Mouse (Mus musculus): ENCODE measurements around the gene Gm20605. TPM values are rescaled to one million over a fixed set of nuclear protein-coding genes. Genes with fewer than 3 reads are reported as not detected.

The Gm20605 gene
- polyA plus RNA-seq (2015; fragmentation: Nextera tagmentation; extraction: Ambion mirVana), result 9.4 and 9.6 TPM in 2 replicates

DNA sequence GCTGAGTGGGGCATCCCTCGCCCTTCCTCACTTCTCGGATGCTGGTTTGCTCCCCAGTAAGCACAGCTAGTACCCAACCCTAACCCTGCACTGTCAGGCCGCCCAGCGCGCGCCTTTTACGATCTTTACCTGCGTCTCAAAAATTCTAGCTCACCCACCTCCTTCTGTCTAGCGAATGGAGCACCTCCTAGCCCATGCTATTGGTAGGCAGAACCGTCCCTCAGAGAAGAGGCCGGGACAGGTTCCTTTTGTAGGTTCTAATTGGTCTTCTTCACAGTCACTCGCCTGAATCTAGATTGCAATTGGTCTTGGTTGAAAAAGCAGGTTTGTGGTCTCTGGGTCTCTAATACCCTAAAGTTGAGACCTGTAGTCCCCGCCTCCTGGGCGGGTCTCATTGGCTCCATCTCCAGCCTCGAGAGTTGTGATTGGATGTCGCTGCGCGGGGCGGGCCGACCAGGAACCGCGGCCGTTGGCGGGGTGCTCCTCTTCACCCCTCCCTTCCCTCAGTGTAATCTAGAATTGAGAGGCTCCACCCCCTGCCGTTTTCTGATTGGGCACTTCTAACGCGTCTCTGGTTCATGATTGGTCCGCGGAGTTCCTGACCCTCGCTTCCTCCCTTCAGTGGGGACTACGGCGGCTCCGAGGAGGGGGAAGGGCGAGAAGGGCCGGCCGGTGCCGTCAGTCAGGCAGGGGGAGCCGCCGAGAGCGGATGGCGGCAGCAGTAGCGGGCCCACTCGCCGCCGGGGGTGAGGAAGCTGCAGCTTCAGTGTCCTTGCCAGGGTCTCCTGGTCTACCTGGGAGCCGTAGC, at the start of gene Gm20605, which contains the start of the genes Fbxo24 and Lrch4:
TSS of gene Gm20605 (plus strand) at position 678 of the 808 bp plus-strand sequence.
TSS of gene Fbxo24 (minus strand) at position 505 of the 808 bp plus-strand sequence.
TSS of gene Lrch4 (plus strand) at position 624 of the 808 bp plus-strand sequence.
- Histone ChIP-seq H3K4me3 (peak within 1 kb of the TSS; percentile 83), H3K36me3 (peaks cover 3% of the 10 kb centered on the region), H3K9ac (peak within 1 kb of the TSS; percentile 77), H3K4me2 (peak within 1 kb of the TSS; percentile 78), H3K9me3 (no peaks in the 10 kb centered on the region), H3K27ac (peak within 1 kb of the TSS; percentile 98), H3K27me3 (no peaks in the 10 kb centered on the region), H3K4me1 (peaks cover 44% of the 10 kb centered on the region)
- under 1% methylated on average over 46 of the region's 46 CpGs for WGBS
- peak; percentile 97 for ATAC-seq (ENCODE audit: borderline replicate concordance, extremely low read depth, low FRiP score, low TSS enrichment)

DNA sequence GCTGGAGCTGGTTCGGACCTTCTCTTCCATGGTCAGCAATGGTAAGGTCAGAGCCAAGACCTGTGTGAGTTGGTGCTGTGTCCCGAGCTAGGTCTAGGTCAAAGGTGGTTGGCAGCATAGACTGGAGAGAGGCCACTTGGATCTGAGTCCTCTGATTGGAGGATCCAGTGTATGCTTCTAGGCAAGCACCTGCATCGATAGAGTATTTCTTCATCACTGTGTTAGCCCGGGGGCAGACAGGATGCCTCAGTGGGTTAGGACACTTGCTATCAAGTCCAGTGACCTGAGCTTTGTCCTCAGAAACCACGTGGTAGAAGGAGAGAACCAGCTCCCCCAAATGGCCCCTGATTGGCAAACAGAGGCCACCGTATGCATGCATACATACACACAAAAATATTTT, 48.7 kb upstream of the Gm20605 start:
- WGBS, result 65% methylated on average over 6 of the region's 6 CpGs

DNA sequence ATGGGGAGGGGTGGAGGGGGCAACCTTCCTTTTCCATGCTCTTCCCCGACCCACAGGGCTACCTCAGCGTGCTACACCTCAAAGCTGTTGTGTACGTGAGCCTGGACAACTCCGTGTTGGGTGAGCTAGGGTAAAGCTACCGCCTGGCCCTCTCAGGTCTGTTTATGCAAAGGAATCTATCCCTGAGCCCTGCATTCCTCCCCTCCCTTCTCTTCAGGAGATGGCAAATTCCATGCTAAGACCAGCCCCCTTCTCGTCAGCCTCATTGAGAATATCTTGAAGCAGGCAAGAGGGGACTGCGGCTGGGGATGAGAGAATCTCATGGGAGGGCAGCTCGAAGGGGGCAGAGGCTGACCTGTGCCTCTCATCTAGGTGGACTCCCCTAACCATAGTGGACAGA, 46.3 kb upstream of the Gm20605 start:
- H3K27me3 ChIP-seq, result peaks cover 19% of the 10 kb centered on the region; the same call in 1 of the 2 replicates
- H3K4me1 ChIP-seq, result peaks cover 11% of the 10 kb centered on the region
- WGBS, result 23% methylated on average over 8 of the region's 8 CpGs
- H3K36me3 ChIP-seq, result no peaks in the 10 kb centered on the region
- no peaks in the 10 kb centered on the region for H3K9me3 ChIP-seq
- no peak overlapping the region for H3K9ac ChIP-seq
- H3K4me3 ChIP-seq, result no peak overlapping the region
- H3K4me2 ChIP-seq, result peak overlapping the region; percentile 65; the same call in 1 of the 2 replicates
- ATAC-seq (ENCODE audit: borderline replicate concordance, extremely low read depth, low FRiP score, low TSS enrichment), result no peak
- no peak overlapping the region for H3K27ac ChIP-seq

More for the DNA sequence above, 48.7 kb upstream of the Gm20605 start:
- H3K36me3 ChIP-seq, result no peaks in the 10 kb centered on the region
- H3K9me3 ChIP-seq, result no peaks in the 10 kb centered on the region
- no peak overlapping the region for H3K9ac ChIP-seq
- no peak overlapping the region for H3K4me2 ChIP-seq
- ATAC-seq (ENCODE audit: borderline replicate concordance, extremely low read depth, low FRiP score, low TSS enrichment), result no peak
- no peak overlapping the region for H3K27ac ChIP-seq
- peaks cover 11% of the 10 kb centered on the region for H3K4me1 ChIP-seq
- no peak overlapping the region for H3K4me3 ChIP-seq
- H3K27me3 ChIP-seq, result peaks cover 19% of the 10 kb centered on the region; the same call in 1 of the 2 replicates

DNA sequence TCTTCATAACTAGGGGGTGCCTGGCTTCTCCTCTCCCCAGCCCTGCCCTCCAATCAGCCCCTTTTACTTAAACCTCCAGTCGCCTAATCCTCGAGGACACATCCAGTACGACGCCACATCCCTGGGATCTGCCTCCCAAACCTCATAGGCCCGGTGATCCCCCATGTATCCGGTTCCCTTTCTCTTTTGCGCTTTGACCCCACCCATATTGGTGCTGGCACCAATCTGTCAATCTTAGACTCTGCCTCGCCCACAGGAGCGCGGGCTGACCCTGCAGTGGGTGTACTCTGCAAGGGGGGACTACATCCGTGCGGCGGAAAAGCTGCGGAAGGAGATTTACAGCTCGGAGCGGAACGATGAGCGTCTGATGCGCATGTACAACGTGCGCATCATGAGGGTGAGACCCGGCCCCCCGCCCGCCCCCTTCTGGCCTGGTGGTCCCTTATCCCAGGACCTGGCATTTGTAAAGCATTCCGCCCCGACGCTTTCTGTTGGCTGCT, 45.3 kb upstream of the Gm20605 start:
- 10% methylated on average over 27 of the region's 27 CpGs for WGBS
- H3K4me2 ChIP-seq, result peak overlapping the region; percentile 65
- peaks cover 11% of the 10 kb centered on the region for H3K4me1 ChIP-seq
- no peaks in the 10 kb centered on the region for H3K9me3 ChIP-seq
- H3K27me3 ChIP-seq, result peaks cover 19% of the 10 kb centered on the region; the same call in 1 of the 2 replicates
- H3K27ac ChIP-seq, result no peak overlapping the region
- no peaks in the 10 kb centered on the region for H3K36me3 ChIP-seq
- H3K4me3 ChIP-seq, result peak overlapping the region; percentile 36
- H3K9ac ChIP-seq, result peak overlapping the region; percentile 19; the same call in 1 of the 2 replicates
- peak; percentile 60 for ATAC-seq (ENCODE audit: borderline replicate concordance, extremely low read depth, low FRiP score, low TSS enrichment)

DNA sequence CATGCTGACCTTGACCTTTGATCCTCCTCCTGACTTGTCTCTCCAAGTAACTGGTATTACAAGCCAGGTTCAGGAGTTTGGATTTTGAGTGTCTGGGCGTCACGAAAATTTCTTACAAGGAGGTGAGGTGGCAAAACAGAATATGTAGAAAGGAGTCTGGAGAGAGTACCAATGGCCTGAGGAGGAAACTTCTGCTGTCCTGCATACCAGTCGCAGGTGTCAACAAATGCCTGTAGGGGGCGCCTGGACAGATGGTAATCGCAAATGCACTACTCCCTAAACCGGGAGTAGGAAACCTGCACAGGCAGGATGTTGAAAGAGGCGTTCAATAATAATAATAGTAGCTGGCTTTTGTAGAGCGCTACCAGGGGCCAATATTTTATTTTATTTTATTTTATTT, 44.0 kb upstream of the Gm20605 start:
- peaks cover 19% of the 10 kb centered on the region; the same call in 1 of the 2 replicates for H3K27me3 ChIP-seq
- H3K9ac ChIP-seq, result no peak overlapping the region
- H3K9me3 ChIP-seq, result no peaks in the 10 kb centered on the region
- no peak overlapping the region for H3K27ac ChIP-seq
- 33% methylated on average over 8 of the region's 8 CpGs for WGBS
- peaks cover 11% of the 10 kb centered on the region for H3K4me1 ChIP-seq
- no peak overlapping the region for H3K4me3 ChIP-seq
- H3K4me2 ChIP-seq, result no peak overlapping the region
- H3K36me3 ChIP-seq, result no peaks in the 10 kb centered on the region
- no peak for ATAC-seq (ENCODE audit: borderline replicate concordance, extremely low read depth, low FRiP score, low TSS enrichment)

DNA sequence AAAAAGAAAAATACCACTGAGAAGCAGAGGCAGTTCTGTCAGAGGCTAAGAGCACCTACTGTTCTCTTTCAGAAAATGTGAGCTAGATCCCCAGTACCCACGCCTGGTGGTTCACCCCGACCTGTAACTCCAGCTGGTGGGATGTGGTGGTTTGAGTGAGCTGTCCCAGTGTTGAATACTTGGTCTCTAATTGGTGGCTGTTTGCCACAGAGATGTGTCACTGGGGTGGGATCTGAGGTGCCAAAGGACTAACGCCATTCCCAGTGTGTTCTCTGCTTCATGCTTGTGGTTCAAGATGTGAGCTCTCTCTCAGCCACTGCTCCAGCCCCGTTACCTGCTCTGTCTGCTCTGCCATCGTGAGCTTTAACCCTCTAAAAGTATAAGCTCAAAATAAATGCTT, 38.5 kb upstream of the Gm20605 start:
- no peak for ATAC-seq (ENCODE audit: borderline replicate concordance, extremely low read depth, low FRiP score, low TSS enrichment)
- H3K27ac ChIP-seq, result no peak overlapping the region
- no peaks in the 10 kb centered on the region for H3K27me3 ChIP-seq
- WGBS, result 72% methylated on average over 5 of the region's 5 CpGs
- no peaks in the 10 kb centered on the region for H3K4me1 ChIP-seq
- H3K4me3 ChIP-seq, result no peak overlapping the region
- no peaks in the 10 kb centered on the region for H3K36me3 ChIP-seq
- H3K4me2 ChIP-seq, result no peak overlapping the region
- H3K9ac ChIP-seq, result no peak overlapping the region
- H3K9me3 ChIP-seq, result no peaks in the 10 kb centered on the region

DNA sequence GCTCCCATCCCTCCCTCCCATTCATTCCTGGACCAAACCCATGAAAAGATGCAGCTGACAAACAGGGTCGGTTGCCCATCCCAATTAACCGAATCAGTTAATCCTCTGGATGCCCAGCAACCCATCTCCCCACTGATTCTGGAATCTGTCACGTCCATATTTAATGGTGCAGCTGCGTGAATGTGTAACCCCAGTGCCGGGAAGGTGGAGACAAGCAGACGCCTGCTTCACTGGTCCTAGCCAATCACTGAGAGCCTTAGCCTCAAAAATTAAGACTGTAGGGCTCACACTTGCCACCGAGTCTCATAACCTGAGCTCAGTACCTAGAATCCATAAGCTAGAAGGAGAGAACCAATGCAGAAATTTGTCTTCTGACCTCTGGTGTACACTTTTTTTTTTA, 33.1 kb upstream of the Gm20605 start:
- Histone ChIP-seq H3K9me3 (no peaks in the 10 kb centered on the region), H3K27ac (no peak overlapping the region), H3K9ac (no peak overlapping the region), H3K4me3 (no peak overlapping the region), H3K4me2 (no peak overlapping the region), H3K36me3 (no peaks in the 10 kb centered on the region), H3K4me1 (peaks cover 19% of the 10 kb centered on the region), H3K27me3 (no peaks in the 10 kb centered on the region)
- WGBS, result 77% methylated on average over 7 of the region's 7 CpGs
- no peak for ATAC-seq (ENCODE audit: borderline replicate concordance, extremely low read depth, low FRiP score, low TSS enrichment)

DNA sequence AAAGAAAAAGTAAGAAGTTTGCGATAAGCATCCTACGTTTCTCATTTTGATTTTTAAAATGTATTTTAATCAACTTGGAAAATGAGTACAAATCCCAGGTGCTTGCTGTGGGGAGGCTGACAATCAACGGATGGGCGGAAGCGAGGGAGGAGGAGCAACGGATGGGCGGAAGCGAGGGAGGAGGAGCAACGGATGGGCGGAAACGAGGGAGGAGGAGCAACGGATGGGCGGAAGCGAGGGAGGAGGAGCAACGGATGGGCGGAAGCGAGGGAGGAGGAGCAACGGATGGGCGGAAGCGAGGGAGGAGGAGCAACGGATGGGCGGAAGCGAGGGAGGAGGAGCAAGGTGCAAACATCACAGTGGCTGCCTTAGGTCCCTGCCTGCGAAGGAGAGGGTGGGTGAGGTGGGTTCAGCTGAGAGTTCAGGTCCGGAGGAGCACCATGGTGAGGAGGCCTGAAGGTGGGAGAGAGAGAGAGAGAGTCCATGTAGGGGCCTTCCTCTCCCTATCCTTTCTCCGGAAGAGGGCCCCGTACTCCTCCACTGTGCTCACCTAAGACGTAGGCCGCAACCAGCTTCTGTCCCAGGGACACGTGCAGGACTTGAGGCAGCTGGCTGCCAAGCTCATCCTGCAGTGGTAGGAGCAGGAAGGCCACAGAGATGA, 32.2 kb upstream of the Gm20605 start:
- 33% methylated on average over 30 of the region's 30 CpGs for WGBS
- no peaks in the 10 kb centered on the region for H3K9me3 ChIP-seq
- H3K27me3 ChIP-seq, result no peaks in the 10 kb centered on the region
- H3K4me2 ChIP-seq, result peak overlapping the region; percentile 39
- peak overlapping the region; percentile 42; the same call in 1 of the 2 replicates for H3K27ac ChIP-seq
- H3K9ac ChIP-seq, result no peak overlapping the region
- no peaks in the 10 kb centered on the region for H3K36me3 ChIP-seq
- H3K4me3 ChIP-seq, result peak overlapping the region; percentile 15; the same call in 1 of the 2 replicates
- H3K4me1 ChIP-seq, result peaks cover 19% of the 10 kb centered on the region
- ATAC-seq (ENCODE audit: borderline replicate concordance, extremely low read depth, low FRiP score, low TSS enrichment), result no peak

GRCm38 (mm10) chr5:137597625-137598024, 31.4 kb upstream of the Gm20605 start:
- no peaks in the 10 kb centered on the region for H3K36me3 ChIP-seq
- no peaks in the 10 kb centered on the region for H3K9me3 ChIP-seq
- no peak for ATAC-seq (ENCODE audit: borderline replicate concordance, extremely low read depth, low FRiP score, low TSS enrichment)
- H3K4me3 ChIP-seq, result no peak overlapping the region
- H3K9ac ChIP-seq, result no peak overlapping the region
- H3K27ac ChIP-seq, result no peak overlapping the region
- H3K27me3 ChIP-seq, result no peaks in the 10 kb centered on the region
- no peak overlapping the region for H3K4me2 ChIP-seq
- H3K4me1 ChIP-seq, result peaks cover 23% of the 10 kb centered on the region
- WGBS, result 90% methylated on average over 6 of the region's 6 CpGs

DNA sequence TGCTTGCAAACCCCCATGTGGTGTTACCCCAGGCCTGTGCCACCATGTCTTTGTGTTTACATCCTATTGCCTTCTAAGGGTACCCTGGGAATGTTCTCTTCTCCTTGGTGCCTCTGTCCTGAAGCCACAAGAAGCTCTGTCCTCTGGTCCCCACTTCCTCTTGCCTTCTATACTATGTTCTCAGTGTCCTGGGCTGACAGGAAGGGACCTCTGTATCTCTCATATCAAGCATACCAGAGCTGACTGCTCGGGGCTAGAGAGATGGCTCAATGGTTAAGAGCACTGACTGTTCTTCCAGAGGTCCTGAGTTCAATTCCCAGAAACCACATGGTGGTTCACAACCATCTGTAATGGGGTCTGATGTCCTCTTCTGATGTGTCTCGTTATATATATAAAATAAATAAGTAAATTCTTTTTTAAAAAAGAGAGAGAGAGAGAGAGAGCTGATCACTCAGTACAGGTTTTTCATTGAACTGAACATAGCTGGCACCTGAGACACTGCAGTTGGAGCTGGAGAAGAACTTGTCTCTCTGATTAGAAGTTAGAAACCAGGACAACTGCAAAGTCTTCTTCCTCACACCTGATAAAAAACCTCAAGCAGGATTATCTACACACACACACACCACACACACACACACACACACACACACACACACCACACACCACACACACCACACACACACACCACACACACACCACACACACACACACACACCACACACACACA, 30.7 kb upstream of the Gm20605 start:
- H3K4me2 ChIP-seq, result no peak overlapping the region
- WGBS, result 72% methylated on average over 2 of the region's 2 CpGs

DNA sequence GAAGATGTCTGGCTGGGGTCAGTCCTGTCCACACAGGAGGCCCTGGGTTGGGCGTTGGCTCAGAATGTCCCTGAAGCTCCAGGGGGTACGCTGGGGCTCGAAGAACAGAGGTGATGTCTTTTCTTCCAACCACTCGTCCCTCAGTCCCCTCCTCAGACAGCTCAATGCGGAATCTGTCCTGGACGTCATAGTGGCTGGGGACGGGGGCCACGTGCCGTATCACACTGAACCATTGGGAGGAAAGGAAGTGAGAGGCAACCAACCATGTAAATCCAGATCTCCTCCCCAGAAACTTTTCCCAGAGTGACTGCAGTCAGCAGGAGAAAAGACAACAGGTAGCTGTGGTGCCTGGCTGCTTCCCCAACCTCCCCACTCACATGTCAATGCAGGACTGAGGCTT, 29.4 kb upstream of the Gm20605 start:
- peaks cover 3% of the 10 kb centered on the region; the same call in 1 of the 2 replicates for H3K36me3 ChIP-seq
- peak overlapping the region; percentile 88 for H3K9ac ChIP-seq
- peak overlapping the region; percentile 96 for H3K4me2 ChIP-seq
- no peaks in the 10 kb centered on the region for H3K9me3 ChIP-seq
- WGBS, result 54% methylated on average over 9 of the region's 9 CpGs
- peak overlapping the region; percentile 76 for H3K4me3 ChIP-seq
- no peak for ATAC-seq (ENCODE audit: borderline replicate concordance, extremely low read depth, low FRiP score, low TSS enrichment)
- no peaks in the 10 kb centered on the region for H3K27me3 ChIP-seq
- H3K27ac ChIP-seq, result no peak overlapping the region
- H3K4me1 ChIP-seq, result peaks cover 25% of the 10 kb centered on the region

More for the DNA sequence above, 30.7 kb upstream of the Gm20605 start:
- Histone ChIP-seq H3K4me3 (no peak overlapping the region), H3K27me3 (no peaks in the 10 kb centered on the region), H3K27ac (no peak overlapping the region), H3K9ac (no peak overlapping the region), H3K9me3 (no peaks in the 10 kb centered on the region), H3K36me3 (no peaks in the 10 kb centered on the region), H3K4me1 (peaks cover 25% of the 10 kb centered on the region)
- ATAC-seq (ENCODE audit: borderline replicate concordance, extremely low read depth, low FRiP score, low TSS enrichment), result no peak
